Mouse (Mus musculus): ENCODE measurements at regions not wholly inside any gene's neighbourhood (a gene's known extent, or its start where the extent isn't known, plus 50 kb on each side); places are given as distances from the start of the nearest gene placed in this dataset.

DNA sequence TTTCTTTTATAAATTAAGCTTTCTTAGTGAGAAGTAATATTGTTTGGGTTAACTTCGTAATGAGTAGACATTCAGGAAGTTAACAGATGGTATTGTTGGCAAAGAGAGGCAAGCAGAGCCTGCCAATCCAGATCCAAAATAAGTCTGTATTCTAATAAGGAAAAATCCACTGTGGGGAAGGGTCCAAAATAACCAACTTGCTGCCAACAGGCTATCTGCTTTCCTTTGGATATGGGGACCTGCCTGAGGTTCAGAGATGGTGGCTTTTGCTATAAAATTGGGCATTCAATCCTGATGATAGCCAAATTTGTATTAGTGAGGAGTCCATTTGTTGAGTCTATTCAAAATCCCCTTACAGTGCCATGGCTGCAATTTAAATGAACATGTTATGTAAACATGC is 300.1 kb downstream of the Otol1 start:
- no peak for TF ChIP-seq EP300 (IDR thresholded peaks at IDR 0.05; ENCODE audit: low read depth)
- no peak for TF ChIP-seq CTCF (IDR thresholded peaks at IDR 0.05; ENCODE audit: low read depth)

All from heart, postnatal 0 days (tissue).